Mouse (Mus musculus) embryonic fibroblast, embryonic 13.5 days (primary cell): ENCODE measurements around the gene Uaca. TPM values are rescaled to one million over a fixed set of nuclear protein-coding genes. Genes with fewer than 3 reads are reported as not detected.

Experiments used
- H3K27ac ChIP-seq: 2 replicates; pipeline ENCODE4 v1.5.1; 2012; ENCODE audit warnings: low read length, control low read depth, inconsistent platforms; ENCODE audit not compliant: insufficient read depth
- H3K4me1 ChIP-seq: 2 replicates; pipeline ENCODE4 v1.6.1; 2011; ENCODE audit warnings: low read length; ENCODE audit not compliant: control insufficient read depth, insufficient read depth
- H3K4me3 ChIP-seq: 2 replicates; pipeline ENCODE4 v1.5.1; 2011; ENCODE audit warnings: mild to moderate bottlenecking, control low read depth, low read length; ENCODE audit not compliant: insufficient read depth
- CTCF ChIP-seq: IDR thresholded peaks from 2 replicates; pipeline ENCODE4 v1.5.1; 2011; ENCODE audit warnings: mild to moderate bottlenecking, control low read depth, low read length, moderate library complexity, borderline replicate concordance; ENCODE audit not compliant: insufficient read depth
- POLR2A ChIP-seq: IDR thresholded peaks from 2 replicates; pipeline ENCODE4 v1.6.1; 2011; ENCODE audit warnings: low read depth, mild to moderate bottlenecking, control low read depth, low read length, moderate library complexity
- polyA plus RNA-seq: library from polyadenylated mRNA; stranded (reverse); fragments of >200 nt; gene quantifications from 2 replicates; pipeline ENCODE4 v1.2.4, GENCODE M21; 2011; ENCODE audit warnings: low read depth; ENCODE audit not compliant: missing spikeins, insufficient read length

Gene Uaca
- polyA plus RNA-seq, 1 experiment = 15.1 TPM

DNA sequence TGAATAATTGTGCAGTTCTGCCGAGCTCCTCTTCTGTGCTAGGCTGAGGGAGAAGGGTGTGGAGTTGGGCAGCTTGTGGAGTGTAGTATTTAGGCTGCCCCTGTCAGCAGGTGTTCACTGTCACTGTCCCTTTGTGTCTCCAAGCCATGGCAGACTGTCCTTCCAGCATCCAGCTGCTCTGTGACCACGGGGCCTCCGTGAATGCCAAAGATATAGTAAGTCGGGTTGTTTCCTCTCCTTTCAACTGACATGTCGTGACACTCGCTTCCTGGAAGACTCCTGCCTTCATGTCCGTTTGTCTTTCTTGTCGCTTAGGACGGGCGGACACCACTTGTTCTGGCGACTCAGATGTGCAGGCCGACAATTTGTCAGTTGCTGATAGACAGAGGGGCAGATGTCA is 55.6 kb downstream of the Uaca start:
- H3K27ac ChIP-seq = no peak overlapping the region
- TF ChIP-seq CTCF = no peak
- no peak for TF ChIP-seq POLR2A
- peaks cover 5% of the 10 kb centered on the region for H3K4me1 ChIP-seq
- no peak overlapping the region for H3K4me3 ChIP-seq

DNA sequence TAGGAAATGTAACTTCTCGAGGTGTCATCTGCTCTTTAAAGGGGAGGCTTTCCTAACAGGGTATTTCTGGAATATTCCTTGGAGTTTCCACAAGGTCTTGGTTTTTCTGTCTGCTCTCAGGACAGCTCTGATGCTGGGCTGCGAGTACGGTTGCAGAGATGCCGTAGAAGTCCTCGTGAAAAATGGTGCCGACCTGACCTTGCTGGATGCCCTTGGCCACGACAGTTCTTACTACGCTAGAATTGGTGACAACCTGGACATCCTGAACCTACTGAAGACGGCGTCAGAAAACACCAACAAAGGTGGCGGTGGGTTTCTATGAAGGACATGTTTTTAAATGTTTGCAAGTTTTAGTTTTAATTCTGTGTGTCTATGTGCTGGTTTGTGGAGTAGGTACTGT is 59.9 kb downstream of the Uaca start:
- H3K4me3 ChIP-seq = no peak overlapping the region
- H3K4me1 ChIP-seq = no peaks in the 10 kb centered on the region
- TF ChIP-seq POLR2A (no peak), CTCF (no peak)
- H3K27ac ChIP-seq = no peak overlapping the region

DNA sequence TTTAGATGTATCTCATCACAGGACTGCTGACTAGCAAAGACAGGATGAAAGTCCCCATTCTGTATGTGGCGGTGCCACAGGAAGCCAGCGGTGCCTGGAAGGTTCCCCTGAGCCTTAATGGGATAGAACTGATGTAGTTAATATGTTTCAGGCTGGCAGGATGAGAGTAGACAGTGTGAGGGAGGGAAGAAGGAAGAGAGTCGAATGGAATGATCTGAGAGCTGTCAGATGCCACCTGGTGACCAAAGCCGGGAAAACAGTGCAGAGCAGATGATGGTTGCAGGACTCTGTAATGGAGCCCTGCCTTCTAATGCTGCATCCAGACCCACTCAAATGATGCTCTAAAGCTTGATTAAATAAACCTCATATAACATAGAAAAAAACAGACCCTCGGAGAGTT is 63.5 kb downstream of the Uaca start:
- H3K27ac ChIP-seq = no peak overlapping the region
- H3K4me1 ChIP-seq = no peaks in the 10 kb centered on the region
- peak; percentile 55 for TF ChIP-seq CTCF
- TF ChIP-seq POLR2A = no peak
- no peak overlapping the region for H3K4me3 ChIP-seq

DNA sequence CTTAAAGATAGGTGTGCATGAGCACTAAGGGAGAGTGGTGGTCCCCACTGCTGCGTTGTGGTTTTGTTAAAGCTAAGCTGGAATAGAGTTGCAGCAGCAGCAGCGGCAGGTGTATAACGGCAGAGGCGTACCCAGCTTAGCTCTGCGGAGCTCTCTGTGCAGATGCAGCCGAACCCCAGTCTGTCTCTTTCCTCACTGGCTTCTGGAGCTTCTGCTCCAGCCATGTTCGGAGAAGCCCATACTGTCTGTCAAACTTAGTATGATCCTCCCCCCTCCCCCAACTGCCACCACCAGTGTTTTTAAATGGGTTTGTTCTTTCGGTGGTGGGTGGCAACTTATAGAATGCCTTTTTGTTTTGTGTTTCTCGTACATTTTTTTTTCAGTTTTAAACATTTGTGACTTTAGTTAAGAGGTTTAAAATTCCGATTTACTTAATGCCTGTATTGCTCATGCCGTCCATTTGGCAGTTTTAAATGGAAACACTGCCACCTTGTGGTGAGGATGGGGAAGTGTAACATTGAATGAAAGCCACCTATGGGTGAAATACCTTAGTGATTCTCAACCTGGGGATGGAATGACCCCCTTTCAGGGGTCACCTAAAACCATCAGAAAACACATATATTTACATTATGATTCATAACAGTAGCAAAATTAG is 64.1 kb downstream of the Uaca start:
- Histone ChIP-seq H3K27ac (no peak overlapping the region), H3K4me3 (no peak overlapping the region), H3K4me1 (no peaks in the 10 kb centered on the region)
- TF ChIP-seq CTCF (no peak), POLR2A (no peak)

DNA sequence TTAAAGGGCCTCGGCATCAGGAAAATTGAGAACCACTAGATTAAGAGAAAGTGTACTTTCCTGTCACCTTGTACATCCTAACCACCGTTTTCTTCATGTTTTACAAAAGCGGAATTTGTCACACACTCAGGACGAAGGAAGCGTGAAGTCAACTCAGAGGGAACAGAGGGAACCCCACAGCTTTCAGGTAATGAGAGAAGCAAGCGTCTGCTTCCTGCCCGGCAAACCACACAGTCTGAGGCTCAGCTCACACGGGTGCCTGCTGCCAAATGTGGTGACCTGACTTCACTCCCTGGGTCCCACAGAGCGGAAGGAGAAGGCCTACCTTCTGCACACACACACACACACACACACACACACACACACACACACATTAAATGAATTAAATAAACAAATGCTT is 64.7 kb downstream of the Uaca start:
- no peaks in the 10 kb centered on the region for H3K4me1 ChIP-seq
- TF ChIP-seq POLR2A (no peak), CTCF (no peak)
- H3K4me3 ChIP-seq = no peak overlapping the region
- H3K27ac ChIP-seq = no peak overlapping the region

DNA sequence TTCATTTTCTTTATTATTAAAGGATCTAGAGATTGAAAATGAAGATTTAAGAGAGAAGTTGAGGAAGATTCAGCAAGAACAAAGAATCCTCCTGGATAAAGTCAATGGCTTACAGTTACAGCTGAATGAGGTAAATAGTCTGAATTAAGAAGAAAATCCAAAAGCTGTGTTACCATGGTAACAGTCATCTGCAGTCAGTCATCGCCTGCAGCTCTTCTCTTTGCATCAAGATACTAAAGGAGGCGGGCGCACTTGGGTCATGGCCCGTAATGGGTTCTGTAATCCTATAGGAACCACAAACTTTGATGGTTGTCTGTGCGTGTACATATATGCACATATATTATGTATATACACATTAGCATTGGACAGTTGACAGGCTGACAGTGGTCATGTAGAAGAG is 66.7 kb downstream of the Uaca start:
- no peaks in the 10 kb centered on the region for H3K4me1 ChIP-seq
- H3K27ac ChIP-seq = no peak overlapping the region
- H3K4me3 ChIP-seq = no peak overlapping the region
- TF ChIP-seq POLR2A (no peak), CTCF (no peak)

DNA sequence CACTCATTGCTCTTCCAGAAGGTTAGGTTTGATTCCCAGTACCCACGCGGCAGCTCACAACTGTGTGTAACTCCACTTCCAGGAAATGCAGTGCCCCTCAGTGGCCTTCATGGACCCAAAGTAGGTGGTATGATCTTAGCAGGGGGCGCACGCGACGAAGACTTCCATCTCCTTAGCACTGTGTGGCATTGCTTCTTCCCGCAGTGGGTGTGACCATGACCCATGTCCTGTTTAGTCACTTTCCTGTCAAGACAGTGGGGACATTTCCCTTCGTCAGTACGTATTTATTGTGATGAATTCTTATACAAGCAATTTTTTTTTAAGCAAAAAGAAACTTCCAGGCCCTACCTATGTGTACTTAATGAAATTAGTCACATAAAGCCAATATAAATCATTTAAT is 70.3 kb downstream of the Uaca start:
- Histone ChIP-seq H3K27ac (no peak overlapping the region), H3K4me3 (no peak overlapping the region), H3K4me1 (no peaks in the 10 kb centered on the region)
- no peak for TF ChIP-seq POLR2A
- no peak for TF ChIP-seq CTCF

DNA sequence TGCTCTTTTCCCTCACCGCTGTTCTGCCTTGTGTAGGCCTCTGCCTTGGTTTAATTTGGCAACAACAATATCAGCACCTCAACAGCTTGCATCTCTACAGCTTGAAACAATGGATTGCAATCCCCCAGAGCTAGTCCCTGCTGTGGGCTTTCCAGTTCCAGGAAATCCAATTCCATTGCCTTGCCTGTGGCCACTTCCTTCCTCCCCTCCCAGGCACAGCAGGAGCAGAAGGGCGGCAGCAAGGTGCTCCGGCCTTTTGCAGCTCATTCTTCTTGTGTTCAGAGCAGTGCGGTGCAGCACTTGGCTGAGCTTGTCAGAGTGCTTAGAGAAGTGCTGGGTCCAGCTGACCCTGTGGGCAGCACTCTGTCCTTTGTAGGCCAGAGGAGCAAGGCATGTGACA is 71.5 kb downstream of the Uaca start:
- Histone ChIP-seq H3K27ac (no peak overlapping the region), H3K4me1 (no peaks in the 10 kb centered on the region), H3K4me3 (no peak overlapping the region)
- TF ChIP-seq POLR2A (no peak), CTCF (no peak)

DNA sequence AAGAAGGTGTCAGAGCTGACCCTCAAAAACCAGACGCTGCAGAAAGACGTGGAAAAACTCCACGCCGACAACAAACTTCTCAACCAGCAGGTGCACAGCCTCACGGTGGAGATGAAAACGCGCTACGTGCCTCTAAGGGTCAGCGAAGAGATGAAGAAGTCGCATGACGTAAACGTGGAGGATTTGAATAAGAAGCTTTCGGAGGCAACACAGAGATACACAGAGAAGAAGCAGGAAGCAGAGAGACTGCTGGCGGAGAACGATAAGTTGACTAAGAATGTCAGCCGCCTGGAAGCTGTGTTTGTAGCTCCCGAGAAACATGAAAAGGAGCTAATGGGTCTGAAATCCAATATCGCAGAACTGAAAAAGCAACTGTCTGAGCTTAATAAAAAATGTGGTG is 76.1 kb downstream of the Uaca start:
- TF ChIP-seq CTCF (no peak), POLR2A (no peak)
- Histone ChIP-seq H3K4me3 (no peak overlapping the region), H3K4me1 (no peaks in the 10 kb centered on the region), H3K27ac (no peak overlapping the region)

DNA sequence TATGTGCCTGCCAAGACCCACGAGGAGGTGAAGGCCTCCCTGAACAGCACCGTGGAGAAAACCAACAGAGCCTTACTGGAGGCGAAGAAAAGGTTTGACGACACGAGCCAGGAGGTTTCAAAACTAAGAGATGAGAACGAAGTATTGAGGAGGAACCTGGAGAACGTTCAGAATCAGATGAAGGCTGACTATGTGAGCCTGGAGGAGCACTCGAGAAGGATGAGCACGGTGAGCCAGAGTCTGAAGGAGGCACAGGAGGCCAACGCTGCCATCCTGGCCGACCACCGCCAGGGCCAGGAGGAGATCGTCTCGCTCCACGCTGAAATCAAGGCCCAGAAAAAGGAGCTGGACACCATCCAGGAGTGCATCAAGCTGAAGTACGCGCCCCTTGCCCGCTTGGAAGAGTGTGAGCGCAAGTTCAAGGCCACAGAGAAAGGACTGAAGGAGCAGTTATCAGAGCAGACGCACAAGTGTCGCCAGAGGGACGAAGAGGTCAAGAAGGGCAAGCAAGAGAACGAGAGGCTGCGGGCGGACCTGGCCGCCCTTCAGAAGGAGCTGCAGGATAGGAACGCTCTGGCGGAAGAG is 76.7 kb downstream of the Uaca start:
- Histone ChIP-seq H3K27ac (no peak overlapping the region), H3K4me1 (no peaks in the 10 kb centered on the region), H3K4me3 (no peak overlapping the region)
- no peak for TF ChIP-seq CTCF
- no peak for TF ChIP-seq POLR2A
